Mouse (Mus musculus): ENCODE data around the gene Itgb5. TPM values are rescaled to one million over a fixed set of nuclear protein-coding genes. Genes with fewer than 3 reads are reported as not detected.

The Itgb5 gene
- polyA plus RNA-seq, 1 experiment: 211 TPM

GRCm38 (mm10) chr16:33932126-33932525 is 102.7 kb downstream of the Itgb5 start:
- Histone ChIP-seq H3K4me1 (ENCODE audit: control insufficient read depth, insufficient read depth, low read length) (peaks cover 76% of the 10 kb centered on the region), H3K4me3 (ENCODE audit: insufficient read depth, low read length) (no peak overlapping the region), H3K27ac (ENCODE audit: insufficient read depth, low read depth, low read length) (no peak overlapping the region)
- TF ChIP-seq POLR2A (IDR thresholded peaks at IDR 0.05; ENCODE audit: borderline replicate concordance, low read depth, low read length): no peak
- TF ChIP-seq CTCF (IDR thresholded peaks at IDR 0.05; ENCODE audit: low read depth, low read length): no peak

GRCm38 (mm10) chr16:33933411-33933810 is 103.9 kb downstream of the Itgb5 start:
- Histone ChIP-seq H3K4me3 (ENCODE audit: insufficient read depth, low read length) (no peak overlapping the region), H3K4me1 (ENCODE audit: control insufficient read depth, insufficient read depth, low read length) (peaks cover 80% of the 10 kb centered on the region), H3K27ac (ENCODE audit: insufficient read depth, low read depth, low read length) (peak overlapping the region; percentile 90)
- TF ChIP-seq POLR2A (IDR thresholded peaks at IDR 0.05; ENCODE audit: borderline replicate concordance, low read depth, low read length) (no peak), CTCF (IDR thresholded peaks at IDR 0.05; ENCODE audit: low read depth, low read length) (no peak)

- peaks cover 80% of the 10 kb centered on the region for H3K4me1 ChIP-seq (ENCODE audit: control insufficient read depth, insufficient read depth, low read length)
- peak overlapping the region; percentile 90 for H3K27ac ChIP-seq (ENCODE audit: insufficient read depth, low read depth, low read length)
- TF ChIP-seq CTCF (IDR thresholded peaks at IDR 0.05; ENCODE audit: low read depth, low read length) (no peak), POLR2A (IDR thresholded peaks at IDR 0.05; ENCODE audit: borderline replicate concordance, low read depth, low read length) (no peak)
- no peak overlapping the region for H3K4me3 ChIP-seq (ENCODE audit: insufficient read depth, low read length)
These were observed 105.4 kb downstream of the Itgb5 start for GRCm38 (mm10) chr16:33934701-33935406.

GRCm38 (mm10) chr16:33935407-33935785 is 105.9 kb downstream of the Itgb5 start:
- TF ChIP-seq POLR2A (IDR thresholded peaks at IDR 0.05; ENCODE audit: borderline replicate concordance, low read depth, low read length) (no peak), CTCF (IDR thresholded peaks at IDR 0.05; ENCODE audit: low read depth, low read length) (no peak)
- no peak overlapping the region for H3K4me3 ChIP-seq (ENCODE audit: insufficient read depth, low read length)
- H3K27ac ChIP-seq (ENCODE audit: insufficient read depth, low read depth, low read length): peak overlapping the region; percentile 34; the same call in 1 of the 2 replicates
- H3K4me1 ChIP-seq (ENCODE audit: control insufficient read depth, insufficient read depth, low read length): peaks cover 80% of the 10 kb centered on the region

- Histone ChIP-seq H3K4me3 (ENCODE audit: insufficient read depth, low read length) (no peak overlapping the region), H3K4me1 (ENCODE audit: control insufficient read depth, insufficient read depth, low read length) (peaks cover 73% of the 10 kb centered on the region), H3K27ac (ENCODE audit: insufficient read depth, low read depth, low read length) (peak overlapping the region; percentile 96)
- TF ChIP-seq POLR2A (IDR thresholded peaks at IDR 0.05; ENCODE audit: borderline replicate concordance, low read depth, low read length) (no peak), CTCF (IDR thresholded peaks at IDR 0.05; ENCODE audit: low read depth, low read length) (no peak)
These were observed 107.4 kb downstream of the Itgb5 start for GRCm38 (mm10) chr16:33936885-33937284.

GRCm38 (mm10) chr16:33937567-33937966 is 108.1 kb downstream of the Itgb5 start:
- Histone ChIP-seq H3K4me1 (ENCODE audit: control insufficient read depth, insufficient read depth, low read length) (peaks cover 66% of the 10 kb centered on the region), H3K4me3 (ENCODE audit: insufficient read depth, low read length) (no peak overlapping the region), H3K27ac (ENCODE audit: insufficient read depth, low read depth, low read length) (peak overlapping the region; percentile 96)
- no peak for TF ChIP-seq POLR2A (IDR thresholded peaks at IDR 0.05; ENCODE audit: borderline replicate concordance, low read depth, low read length)
- TF ChIP-seq CTCF (IDR thresholded peaks at IDR 0.05; ENCODE audit: low read depth, low read length): no peak

- Histone ChIP-seq H3K4me3 (ENCODE audit: insufficient read depth, low read length) (no peak overlapping the region), H3K4me1 (ENCODE audit: control insufficient read depth, insufficient read depth, low read length) (peaks cover 57% of the 10 kb centered on the region), H3K27ac (ENCODE audit: insufficient read depth, low read depth, low read length) (peak overlapping the region; percentile 96)
- no peak for TF ChIP-seq POLR2A (IDR thresholded peaks at IDR 0.05; ENCODE audit: borderline replicate concordance, low read depth, low read length)
- TF ChIP-seq CTCF (IDR thresholded peaks at IDR 0.05; ENCODE audit: low read depth, low read length): no peak
These were observed 109.1 kb downstream of the Itgb5 start for GRCm38 (mm10) chr16:33938311-33939132.

- no peak for TF ChIP-seq POLR2A (IDR thresholded peaks at IDR 0.05; ENCODE audit: borderline replicate concordance, low read depth, low read length)
- no peak for TF ChIP-seq CTCF (IDR thresholded peaks at IDR 0.05; ENCODE audit: low read depth, low read length)
- H3K27ac ChIP-seq (ENCODE audit: insufficient read depth, low read depth, low read length): peak overlapping the region; percentile 96
- H3K4me3 ChIP-seq (ENCODE audit: insufficient read depth, low read length): no peak overlapping the region
- H3K4me1 ChIP-seq (ENCODE audit: control insufficient read depth, insufficient read depth, low read length): peaks cover 50% of the 10 kb centered on the region
These were observed 109.7 kb downstream of the Itgb5 start for GRCm38 (mm10) chr16:33939133-33939531.

- Histone ChIP-seq H3K4me1 (ENCODE audit: control insufficient read depth, insufficient read depth, low read length) (peaks cover 46% of the 10 kb centered on the region), H3K4me3 (ENCODE audit: insufficient read depth, low read length) (no peak overlapping the region), H3K27ac (ENCODE audit: insufficient read depth, low read depth, low read length) (no peak overlapping the region)
- TF ChIP-seq CTCF (IDR thresholded peaks at IDR 0.05; ENCODE audit: low read depth, low read length) (no peak), POLR2A (IDR thresholded peaks at IDR 0.05; ENCODE audit: borderline replicate concordance, low read depth, low read length) (no peak)
These were observed 110.2 kb downstream of the Itgb5 start for GRCm38 (mm10) chr16:33939636-33940035.

- H3K4me3 ChIP-seq (ENCODE audit: insufficient read depth, low read length): no peak overlapping the region
- TF ChIP-seq POLR2A (IDR thresholded peaks at IDR 0.05; ENCODE audit: borderline replicate concordance, low read depth, low read length) (no peak), CTCF (IDR thresholded peaks at IDR 0.05; ENCODE audit: low read depth, low read length) (no peak)
- H3K27ac ChIP-seq (ENCODE audit: insufficient read depth, low read depth, low read length): no peak overlapping the region
- peaks cover 44% of the 10 kb centered on the region for H3K4me1 ChIP-seq (ENCODE audit: control insufficient read depth, insufficient read depth, low read length)
These were observed 110.6 kb downstream of the Itgb5 start for GRCm38 (mm10) chr16:33940095-33940494.

Data from bone marrow macrophage, adult 2 months (primary cell).